Mouse (Mus musculus): ENCODE results near the gene Clstn2.

Clstn2 gene

DNA sequence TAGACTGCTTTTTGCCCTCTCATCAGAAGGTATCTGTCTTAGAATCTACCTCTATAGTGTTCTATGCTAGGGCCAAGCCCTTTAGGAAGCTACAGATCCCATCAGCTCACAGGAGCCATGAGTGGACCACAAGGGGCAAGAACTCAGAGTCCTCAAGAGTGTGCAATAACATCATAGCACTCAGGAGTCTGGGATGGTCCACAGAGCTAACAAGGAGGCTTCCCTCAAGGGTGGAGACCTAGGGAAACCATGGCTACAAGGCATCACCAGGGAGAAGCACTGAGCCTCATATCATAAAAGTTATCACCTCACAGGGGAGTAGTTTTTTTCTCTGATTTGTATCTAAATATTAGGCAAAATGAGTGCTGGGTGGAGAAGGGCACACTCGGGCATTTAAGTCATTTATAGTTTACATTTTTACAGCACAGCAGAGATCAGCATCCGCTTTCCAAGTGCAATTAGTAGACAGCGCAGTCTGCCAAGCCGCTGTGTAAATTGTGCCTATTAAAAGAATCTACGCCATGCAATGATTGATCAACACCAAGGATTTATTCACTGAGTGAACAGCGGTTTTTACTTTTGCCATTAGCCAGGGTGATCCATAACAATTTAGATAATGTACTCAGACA is 82.5 kb downstream of the Clstn2 start:
- no peak for DNase-seq (ENCODE audit: low read depth)

DNA sequence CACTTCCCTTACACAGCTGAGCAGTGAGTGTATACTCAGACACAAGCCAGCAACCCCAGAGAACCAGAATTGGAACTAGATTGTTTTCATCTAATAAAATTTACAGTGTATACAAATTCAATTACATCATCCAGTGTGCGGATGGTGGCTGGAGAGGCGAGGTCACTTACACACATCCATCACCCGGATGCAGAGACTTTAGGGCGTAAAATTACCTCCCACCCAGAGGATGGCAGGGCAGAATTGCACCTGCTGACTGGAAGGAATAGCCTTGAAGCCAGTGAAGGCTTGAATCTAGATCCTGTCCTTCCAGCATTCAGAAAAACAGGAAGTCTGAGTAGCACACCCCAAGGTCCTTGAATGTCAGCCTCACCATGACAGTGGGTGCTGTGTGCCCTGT is 113.7 kb downstream of the Clstn2 start:
- DNase-seq (ENCODE audit: low read depth), result no peak

DNA sequence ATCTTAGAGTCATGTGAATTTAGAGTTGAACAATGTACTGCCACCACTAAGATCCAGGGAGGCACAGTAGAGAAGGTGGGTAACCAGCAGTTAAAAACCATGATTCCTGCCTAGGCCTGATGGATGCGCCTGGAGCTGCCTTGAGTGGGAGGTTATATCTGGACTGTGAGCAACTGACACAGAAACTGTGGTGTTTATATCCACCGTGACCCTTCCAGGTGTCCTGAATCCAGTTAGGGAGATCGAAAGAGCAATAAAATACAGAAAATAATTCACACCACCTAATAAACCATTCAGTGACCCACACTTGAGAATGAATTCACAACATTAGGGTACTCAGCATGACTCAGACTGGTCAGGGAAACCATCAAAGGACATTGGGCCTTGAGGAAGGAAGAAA is 141.6 kb downstream of the Clstn2 start:
- no peak for DNase-seq (ENCODE audit: low read depth)

DNA sequence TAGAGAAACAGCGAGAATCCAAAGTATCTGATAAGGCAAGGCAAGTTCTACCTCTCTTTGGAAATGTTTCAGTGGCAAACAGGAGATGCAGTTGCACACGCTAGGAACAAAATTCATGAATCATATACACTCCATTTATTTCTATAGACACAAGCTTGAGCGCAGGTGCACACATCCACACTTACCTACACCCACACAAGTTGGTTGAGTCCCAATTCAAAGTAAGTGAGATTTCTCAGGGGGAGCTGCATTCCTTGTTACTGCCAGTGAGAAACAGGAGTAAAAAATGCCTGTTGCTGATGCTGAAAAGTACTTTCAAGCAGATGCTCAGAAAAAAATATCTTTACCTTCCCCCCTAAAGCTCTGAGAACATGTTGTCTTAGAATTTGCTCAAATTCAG is 149.6 kb downstream of the Clstn2 start:
- no peak for DNase-seq (ENCODE audit: low read depth)

DNA sequence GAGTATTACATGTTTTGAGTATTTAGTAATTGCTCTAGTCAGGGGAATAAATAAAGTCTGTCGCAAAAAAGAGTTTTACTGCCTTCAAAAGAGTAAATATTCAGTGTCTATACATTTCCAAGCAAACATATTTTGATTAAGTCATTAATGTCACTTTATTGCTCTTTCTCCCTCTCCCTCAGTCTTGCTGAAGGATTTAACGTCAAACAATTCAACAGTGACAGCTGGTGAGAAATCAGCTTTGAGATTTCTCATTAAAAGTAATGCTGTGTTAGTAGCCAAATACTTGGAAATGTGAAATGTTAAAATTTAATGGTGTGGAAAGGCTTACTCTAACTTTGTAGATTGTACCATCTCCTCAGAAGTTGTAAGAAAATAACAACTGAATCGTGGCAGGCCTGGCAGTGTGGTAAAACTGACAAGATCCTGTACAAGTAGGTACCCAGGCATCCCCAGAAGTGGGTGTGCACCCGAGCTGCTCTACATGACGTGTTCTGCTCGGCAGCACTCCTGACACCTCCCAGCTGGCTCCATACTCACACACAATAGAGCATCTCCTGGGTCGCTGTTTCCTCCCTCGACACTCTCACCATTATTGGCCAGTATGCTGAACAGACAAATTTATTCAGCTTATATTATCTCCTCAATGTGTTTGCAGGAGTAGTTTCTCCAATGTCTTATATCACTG is 165.8 kb downstream of the Clstn2 start:
- DNase-seq (ENCODE audit: low read depth), result no peak

GRCm38 (mm10) chr9:97852859-97853258 is 180.1 kb downstream of the Clstn2 start:
- no peak for DNase-seq (ENCODE audit: low read depth)

- no peak for DNase-seq (ENCODE audit: low read depth)
These were observed 184.8 kb downstream of the Clstn2 start for GRCm38 (mm10) chr9:97847873-97848838.

- no peak for DNase-seq (ENCODE audit: low read depth)
These were observed 190.9 kb downstream of the Clstn2 start for GRCm38 (mm10) chr9:97842054-97842453.

DNA sequence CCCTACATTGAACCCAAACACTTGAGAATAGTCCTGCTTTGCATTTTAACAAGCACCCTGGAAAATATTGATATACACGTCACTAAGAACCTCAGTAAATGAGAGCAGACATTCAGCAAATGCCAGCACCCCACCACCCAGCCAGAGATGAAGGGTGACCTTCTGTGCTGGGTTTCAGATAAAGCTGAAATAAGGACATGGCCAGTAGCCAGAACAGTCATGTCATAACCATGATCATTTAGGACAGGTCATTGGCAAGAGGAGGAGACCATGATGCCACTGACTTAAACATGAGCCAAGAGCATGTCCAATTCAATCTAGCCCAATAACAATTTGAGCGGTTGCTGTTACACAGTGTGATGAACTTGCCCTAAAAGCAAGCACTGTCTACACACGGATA is 201.8 kb downstream of the Clstn2 start:
- no peak for DNase-seq (ENCODE audit: low read depth)

- DNase-seq (ENCODE audit: low read depth), result no peak
These were observed 203.1 kb downstream of the Clstn2 start for GRCm38 (mm10) chr9:97829919-97830318.

DNA sequence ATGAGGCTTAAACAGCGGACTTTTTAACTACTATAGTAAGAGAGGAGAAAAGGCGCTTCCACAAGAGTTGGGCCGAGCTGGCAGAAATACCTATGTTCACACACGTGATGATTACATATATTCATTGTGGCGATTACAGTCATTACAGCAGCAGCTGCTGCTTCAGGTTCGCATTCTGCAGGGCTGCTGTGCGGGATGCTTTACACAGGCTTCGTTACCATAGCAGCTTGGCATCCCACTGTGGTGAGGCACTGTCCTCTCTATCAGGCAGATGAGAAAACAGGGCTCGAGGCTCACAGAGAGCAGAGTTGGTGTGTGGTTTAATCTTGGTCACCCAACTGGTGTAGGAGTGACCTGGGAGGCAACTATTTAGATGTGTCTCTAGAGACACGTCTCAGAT is 205.3 kb downstream of the Clstn2 start:
- DNase-seq (ENCODE audit: low read depth), result no peak

GRCm38 (mm10) chr9:97826077-97826947 is 206.7 kb downstream of the Clstn2 start:
- DNase-seq (ENCODE audit: low read depth), result no peak

DNA sequence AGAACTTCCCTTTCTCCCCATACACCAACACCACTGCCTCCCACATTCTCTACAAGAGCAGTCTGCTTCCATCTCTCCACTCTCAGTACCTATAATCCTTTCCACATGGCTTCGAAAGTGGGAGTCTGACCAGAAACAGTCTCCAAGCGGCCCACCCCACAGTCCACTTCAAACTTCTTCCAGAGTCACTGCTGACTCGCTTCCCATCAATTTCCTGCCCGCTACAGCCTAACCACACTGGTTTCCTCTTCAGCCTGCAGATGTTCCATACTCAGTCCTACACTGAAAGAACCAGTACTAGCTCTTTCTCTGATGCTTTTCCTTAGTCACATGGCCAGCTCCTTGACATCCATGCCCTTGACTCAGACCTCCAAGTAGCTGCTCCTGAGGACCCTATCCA is 215.9 kb downstream of the Clstn2 start:
- DNase-seq (ENCODE audit: low read depth), result no peak

- DNase-seq (ENCODE audit: low read depth), result no peak
These were observed 216.7 kb downstream of the Clstn2 start for GRCm38 (mm10) chr9:97816143-97816805.

- DNase-seq (ENCODE audit: low read depth), result no peak
These were observed 219.8 kb downstream of the Clstn2 start for GRCm38 (mm10) chr9:97813157-97813556.

DNA sequence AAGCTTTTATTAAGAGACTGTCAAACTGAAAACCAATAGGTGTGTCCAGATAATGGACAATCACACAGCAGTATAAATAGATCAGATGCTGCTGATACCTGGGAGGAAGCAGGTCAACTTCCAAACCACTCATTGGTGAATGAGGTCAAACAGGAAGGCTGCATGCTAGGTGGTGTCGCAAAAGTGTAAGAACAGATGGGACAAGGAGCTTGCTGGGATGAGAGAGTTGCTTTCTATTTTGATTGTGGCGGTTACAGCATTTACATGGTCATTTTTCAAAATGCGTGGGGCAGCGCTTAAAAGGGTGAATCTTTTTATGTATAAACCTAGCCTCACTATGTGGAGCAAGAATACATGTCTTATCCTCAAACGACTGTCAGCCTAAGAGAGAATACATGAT is 225.9 kb downstream of the Clstn2 start:
- DNase-seq (ENCODE audit: low read depth), result no peak

- DNase-seq (ENCODE audit: low read depth), result no peak
These were observed 239.3 kb downstream of the Clstn2 start for GRCm38 (mm10) chr9:97793661-97794060.

GRCm38 (mm10) chr9:97788151-97788670 is 244.8 kb downstream of the Clstn2 start:
- DNase-seq (ENCODE audit: low read depth), result no peak

DNA sequence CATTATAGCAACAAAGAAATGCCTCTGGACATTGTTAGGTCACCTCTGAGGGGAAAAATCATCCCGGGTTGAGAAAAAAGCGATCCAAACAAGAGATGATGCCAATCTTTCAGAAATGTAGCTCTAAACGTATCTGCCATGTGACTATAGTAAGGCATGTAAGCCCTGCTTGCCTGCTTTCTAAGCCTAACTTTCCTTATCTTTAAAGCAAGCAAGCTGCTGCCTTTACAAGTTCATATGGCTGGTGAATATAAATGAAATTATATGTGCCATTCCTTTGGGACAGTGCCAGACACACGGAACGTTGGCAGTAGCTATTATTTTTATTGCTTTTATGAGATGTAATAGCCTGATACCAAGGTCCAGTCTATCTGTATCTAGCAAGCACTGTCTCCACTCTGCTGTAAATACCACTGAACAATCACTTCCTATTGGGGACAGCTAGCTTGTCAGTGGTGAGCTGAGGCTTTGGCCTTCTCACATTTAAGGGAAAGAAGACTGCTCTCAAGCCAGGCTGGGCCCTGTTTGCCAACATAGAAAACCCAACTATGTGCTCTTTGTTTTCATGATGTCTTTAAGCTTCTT is 252.9 kb downstream of the Clstn2 start:
- DNase-seq (ENCODE audit: low read depth), result no peak

DNA sequence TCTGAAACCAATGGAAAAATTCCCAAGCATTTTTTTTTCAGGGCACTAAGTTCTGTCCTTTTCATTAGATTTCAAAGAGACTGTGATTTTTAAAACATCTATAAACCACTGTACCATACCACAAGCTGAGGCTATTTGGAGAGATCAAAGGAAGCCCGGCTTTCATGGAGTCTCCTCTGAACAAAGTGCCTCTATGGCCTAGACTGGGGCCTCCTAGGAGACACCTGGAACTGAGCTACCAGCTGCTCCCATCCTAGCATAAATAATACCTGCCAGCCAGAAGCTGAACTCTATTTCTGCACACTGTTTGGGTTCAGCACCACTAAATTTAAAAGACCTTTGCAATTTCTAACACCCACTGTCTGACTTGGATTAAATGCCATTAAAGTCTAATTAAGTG is 257.2 kb downstream of the Clstn2 start:
- DNase-seq (ENCODE audit: low read depth), result no peak

DNA sequence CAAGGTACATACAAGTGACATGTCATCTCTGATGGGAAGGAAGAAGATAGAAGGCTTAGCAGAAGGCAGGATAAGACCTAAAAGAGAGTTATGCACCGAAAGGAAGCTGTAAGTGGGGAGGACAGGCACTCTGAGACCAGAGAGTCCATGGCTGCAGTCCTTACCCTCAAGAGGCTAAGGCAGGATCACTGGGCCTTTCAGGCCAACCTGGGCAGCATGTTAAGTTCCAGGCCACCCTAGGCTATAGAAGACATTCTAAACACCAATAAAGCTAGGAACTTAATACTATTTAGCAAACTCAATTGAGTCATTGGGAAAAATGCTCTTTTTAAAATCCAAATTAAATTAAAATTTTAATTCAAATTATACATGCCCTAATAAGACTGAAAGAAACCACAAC is 258.0 kb downstream of the Clstn2 start:
- no peak for DNase-seq (ENCODE audit: low read depth)
